Mouse (Mus musculus) erythroblast, embryonic 14.5 days (primary cell): ENCODE measurements around the gene Myh4. TPM values are rescaled to one million over a fixed set of nuclear protein-coding genes. Genes with fewer than 3 reads are reported as not detected.

Source experiments
- H3K27me3 ChIP-seq: 2 replicates; pipeline ENCODE4 v1.6.1; 2012; ENCODE audit warnings: inconsistent platforms; ENCODE audit not compliant: control insufficient read depth
- H3K36me3 ChIP-seq: 2 replicates; pipeline ENCODE4 v1.6.1; 2012; ENCODE audit warnings: mild to moderate bottlenecking, inconsistent platforms; ENCODE audit not compliant: control insufficient read depth
- H3K4me1 ChIP-seq: 2 replicates; pipeline ENCODE4 v1.6.1; 2012; ENCODE audit warnings: inconsistent platforms; ENCODE audit not compliant: control insufficient read depth
- H3K4me3 ChIP-seq: replicated peaks from 2 replicates; pipeline ENCODE3; 2012; ENCODE audit warnings: moderate library complexity, mild to moderate bottlenecking, inconsistent platforms
- H3K9me3 ChIP-seq: 2 replicates; pipeline ENCODE4 v1.6.1; 2012; ENCODE audit warnings: low read length, inconsistent platforms, mixed read lengths; ENCODE audit not compliant: control insufficient read depth
- GATA1 ChIP-seq: IDR thresholded peaks from 2 replicates; pipeline ENCODE4 v1.6.1; 2012; ENCODE audit warnings: low read length, inconsistent platforms, mixed read lengths
- TAL1 ChIP-seq: IDR thresholded peaks from 3 replicates; pipeline ENCODE4 v1.6.1; 2012; ENCODE audit warnings: low read length, inconsistent platforms, mixed read lengths
- polyA plus RNA-seq: library from polyadenylated mRNA; stranded (reverse); fragments of >175 nt; gene quantifications from 2 replicates; pipeline ENCODE4 v1.2.3, GENCODE M21; 2012

Gene Myh4
- polyA plus RNA-seq, 1 experiment = not detected

- Histone ChIP-seq H3K9me3 (no peaks in the 10 kb centered on the region), H3K4me1 (no peaks in the 10 kb centered on the region), H3K27me3 (no peaks in the 10 kb centered on the region), H3K4me3 (no peak overlapping the region), H3K36me3 (no peaks in the 10 kb centered on the region)
- TF ChIP-seq TAL1 (no peak), GATA1 (no peak)
Observed at GRCm38 (mm10) chr11:67229166-67229565, 8.7 kb upstream of the Myh4 start.

DNA sequence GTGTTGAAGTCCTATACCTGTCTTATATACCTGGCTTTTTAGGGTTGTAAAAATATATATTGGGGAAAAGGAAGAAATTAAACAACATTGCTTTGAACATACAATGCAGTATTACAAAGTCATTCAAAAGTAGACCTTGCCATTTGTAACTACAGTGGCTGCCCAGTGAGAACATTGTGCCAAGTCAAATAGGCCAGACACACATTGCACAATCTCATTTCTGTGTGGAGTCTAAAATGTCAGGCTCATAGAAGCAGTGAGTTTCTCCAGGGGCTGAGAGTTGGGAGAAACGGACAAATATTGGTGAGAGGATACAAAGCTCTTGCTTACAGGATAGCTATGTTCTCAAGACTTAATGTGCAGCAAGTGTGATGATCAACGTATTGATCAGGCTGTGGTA, 7.9 kb upstream of the Myh4 start:
- Histone ChIP-seq H3K4me3 (no peak overlapping the region), H3K27me3 (no peaks in the 10 kb centered on the region)
- no peak for TF ChIP-seq TAL1
- no peak for TF ChIP-seq GATA1

GRCm38 (mm10) chr11:67235639-67236358, 2.0 kb upstream of the Myh4 start:
- H3K4me1 ChIP-seq = no peaks in the 10 kb centered on the region
- no peaks in the 10 kb centered on the region; the same call in 1 of the 2 replicates for H3K9me3 ChIP-seq
- no peak for TF ChIP-seq TAL1
- no peak overlapping the region for H3K4me3 ChIP-seq
- no peaks in the 10 kb centered on the region for H3K27me3 ChIP-seq
- no peaks in the 10 kb centered on the region for H3K36me3 ChIP-seq

More for the DNA sequence above, 7.9 kb upstream of the Myh4 start:
- no peaks in the 10 kb centered on the region for H3K4me1 ChIP-seq
- no peaks in the 10 kb centered on the region for H3K36me3 ChIP-seq
- no peaks in the 10 kb centered on the region for H3K9me3 ChIP-seq

DNA sequence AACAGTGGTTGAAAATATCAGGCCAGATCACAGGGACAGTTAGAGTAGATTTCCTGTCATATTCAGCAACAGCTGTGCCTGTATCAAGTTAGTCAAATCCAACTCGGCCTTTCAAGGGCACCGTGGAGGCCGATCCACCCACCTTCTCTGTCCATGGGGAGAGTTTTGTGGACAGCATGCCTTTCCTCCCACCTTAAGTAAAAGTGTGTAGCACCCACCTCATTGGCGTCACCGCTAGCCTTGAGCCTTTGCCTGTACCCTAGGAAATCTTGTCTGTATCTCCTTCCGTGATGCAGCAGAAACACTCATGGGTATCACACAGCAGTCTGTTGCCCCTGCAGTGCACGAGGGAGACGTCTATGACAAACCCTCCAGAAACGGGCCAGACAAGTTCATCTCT, 1.0 kb upstream of the Myh4 start:
- no peaks in the 10 kb centered on the region; the same call in 1 of the 2 replicates for H3K9me3 ChIP-seq
- no peak for TF ChIP-seq GATA1
- no peak for TF ChIP-seq TAL1

DNA sequence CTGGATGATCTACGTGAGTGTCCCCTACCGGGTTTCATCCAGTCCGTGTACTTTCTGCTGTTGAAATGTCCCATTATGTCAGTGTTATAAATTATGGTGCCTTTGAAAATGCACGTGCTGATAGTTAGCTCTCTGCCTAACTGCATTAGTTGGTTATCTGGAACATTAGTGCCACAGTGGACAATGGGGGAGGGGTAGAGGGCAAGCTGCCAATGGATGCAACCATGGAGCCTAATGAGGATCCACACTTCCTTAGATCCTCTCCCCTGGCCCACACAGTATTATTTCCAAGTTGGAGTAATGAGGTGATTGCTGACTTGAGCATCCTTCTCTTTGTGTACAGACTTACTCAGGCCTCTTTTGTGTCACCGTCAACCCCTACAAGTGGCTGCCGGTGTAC, 3.2 kb downstream of the Myh4 start:
- Histone ChIP-seq H3K36me3 (no peaks in the 10 kb centered on the region), H3K4me1 (no peaks in the 10 kb centered on the region), H3K9me3 (no peaks in the 10 kb centered on the region; the same call in 1 of the 2 replicates), H3K4me3 (no peak overlapping the region), H3K27me3 (no peaks in the 10 kb centered on the region)
- TF ChIP-seq TAL1 (no peak), GATA1 (no peak)

More for the DNA sequence above, 1.0 kb upstream of the Myh4 start:
- Histone ChIP-seq H3K27me3 (no peaks in the 10 kb centered on the region), H3K36me3 (no peaks in the 10 kb centered on the region), H3K4me1 (no peaks in the 10 kb centered on the region), H3K4me3 (no peak overlapping the region)

GRCm38 (mm10) chr11:67253691-67254090, 15.9 kb downstream of the Myh4 start:
- peaks cover 11% of the 10 kb centered on the region; the same call in 1 of the 2 replicates for H3K9me3 ChIP-seq
- no peaks in the 10 kb centered on the region for H3K27me3 ChIP-seq
- no peak overlapping the region for H3K4me3 ChIP-seq
- H3K4me1 ChIP-seq = no peaks in the 10 kb centered on the region
- H3K36me3 ChIP-seq = no peaks in the 10 kb centered on the region
- TF ChIP-seq TAL1 (no peak), GATA1 (no peak)

DNA sequence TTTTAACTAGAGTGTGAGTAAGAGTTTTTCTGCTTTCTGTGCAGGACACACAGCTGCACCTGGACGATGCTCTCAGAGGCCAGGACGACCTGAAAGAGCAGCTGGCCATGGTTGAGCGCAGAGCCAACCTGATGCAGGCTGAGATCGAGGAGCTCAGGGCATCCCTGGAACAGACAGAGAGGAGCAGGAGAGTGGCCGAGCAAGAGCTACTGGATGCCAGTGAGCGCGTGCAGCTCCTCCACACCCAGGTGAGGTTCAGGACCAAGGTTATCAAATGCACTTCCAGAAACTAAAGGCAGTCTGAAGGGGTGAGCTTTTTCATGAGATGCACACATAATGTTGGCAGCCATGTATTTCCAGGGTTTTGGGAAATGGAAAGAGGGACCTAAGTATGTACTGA, 19.2 kb downstream of the Myh4 start:
- TF ChIP-seq TAL1 (no peak), GATA1 (no peak)
- Histone ChIP-seq H3K9me3 (peaks cover 16% of the 10 kb centered on the region; the same call in 1 of the 2 replicates), H3K36me3 (no peaks in the 10 kb centered on the region)

GRCm38 (mm10) chr11:67260956-67261355, 23.1 kb downstream of the Myh4 start:
- Histone ChIP-seq H3K36me3 (no peaks in the 10 kb centered on the region), H3K4me1 (no peaks in the 10 kb centered on the region), H3K4me3 (no peak overlapping the region), H3K9me3 (peaks cover 5% of the 10 kb centered on the region; the same call in 1 of the 2 replicates), H3K27me3 (no peaks in the 10 kb centered on the region)
- TF ChIP-seq TAL1 (no peak), GATA1 (no peak)

More for the DNA sequence above, 19.2 kb downstream of the Myh4 start:
- no peak overlapping the region for H3K4me3 ChIP-seq
- H3K27me3 ChIP-seq = no peaks in the 10 kb centered on the region
- H3K4me1 ChIP-seq = no peaks in the 10 kb centered on the region

- H3K4me1 ChIP-seq = no peaks in the 10 kb centered on the region
- TF ChIP-seq TAL1 (no peak), GATA1 (no peak)
- no peaks in the 10 kb centered on the region for H3K36me3 ChIP-seq
- no peaks in the 10 kb centered on the region for H3K9me3 ChIP-seq
- H3K27me3 ChIP-seq = no peaks in the 10 kb centered on the region
- no peak within 1 kb of the TSS for H3K4me3 ChIP-seq
Observed at GRCm38 (mm10) chr11:67276601-67277174, 38.9 kb downstream of the Myh4 start, which contains the start of gene Myh8. Myh8 (plus strand) TSS chr11:67277124.
